ENCODE assay signal across 9 mouse cellular contexts in genomic region chr9:25400647-25401335, GRCm38 (mm10).
DNase-seq lines count a peak whose midpoint lies in the region; ATAC-seq lines count a peak whose summit lies in the region.
"Had no signal": no experiment of that assay in that cellular context is flagged by ENCODE, and none has a peak within 500 bp of the region (broad histone marks: within the 10 kb centered on the region; RNA-seq: fewer than 3 reads in every experiment).

No protein-coding gene starts in this region.

- ATAC-seq in heart, embryonic 15.5 days (replicated peaks; ENCODE audit: insufficient number of reproducible peaks, insufficient read depth, low FRiP score, low read depth) = no peak; the same call in 1 of the 2 replicates
- ATAC-seq in megakaryocyte-erythroid progenitor cell, adult 5-6 weeks (replicated peaks; ENCODE audit: low FRiP score, low TSS enrichment, poor library complexity, severe bottlenecking) = peak; percentile 91
- ATAC-seq: Patski had no signal

- DNase-seq in layer of hippocampus, adult 9-11 months = peak; percentile 33
- no peak for DNase-seq in layer of hippocampus, postnatal 36 days
- DNase-seq in embryo, embryonic 10 days (ENCODE audit: low spot score) = peak; percentile 67
- peak; percentile 22 to 48 for DNase-seq in kidney, postnatal 36 days
- peak; percentile 51 for DNase-seq in testis, postnatal 10 days (ENCODE audit: low spot score)
- no peak for DNase-seq in frontal cortex, postnatal 14 days (ENCODE audit: low spot score in 2 of 2)

- 0 out of 2 replicates have a peak, but pooled peaks cover 2% of the 10 kb centered on the region for H3K4me1 ChIP-seq in heart, embryonic 15.5 days (replicated peaks)

- no peak overlapping the region for H3K9ac ChIP-seq in heart, embryonic 15.5 days

- no peak overlapping the region for H3K4me3 ChIP-seq in heart, embryonic 15.5 days

- no peaks in the 10 kb centered on the region for H3K9me3 ChIP-seq in heart, embryonic 15.5 days (replicated peaks)

- H3K27ac ChIP-seq in heart, embryonic 15.5 days = no peak overlapping the region

- no peaks in the 10 kb centered on the region for H3K27me3 ChIP-seq in heart, embryonic 15.5 days

- WGBS in heart, embryonic 15.5 days = 35% methylated on average over 9 of the region's 9 CpGs

- no peaks in the 10 kb centered on the region for H3K36me3 ChIP-seq in heart, embryonic 15.5 days

- H3K4me2 ChIP-seq in heart, embryonic 15.5 days = peak overlapping the region; percentile 8

Comparison
In these comparisons a context has a peak if more than half of its experiments do, and no peak if none do; other contexts are left out.
1. DNase-seq: peak in layer of hippocampus, adult 9-11 months (single experiment), embryo, embryonic 10 days (single experiment), kidney, postnatal 36 days (2 of 2) and testis, postnatal 10 days (single experiment); none in layer of hippocampus, postnatal 36 days (0 of 2) and frontal cortex, postnatal 14 days (0 of 2).